Mouse (Mus musculus) yolk sac, embryonic 10.5 days (tissue): ENCODE data around the gene Mrpl23.

Experiments used
- DNase-seq: peaks from one replicate; pipeline ENCODE4 v3.0.0-alpha.2; 2017; ENCODE audit warnings: low spot score

Gene Mrpl23

DNA sequence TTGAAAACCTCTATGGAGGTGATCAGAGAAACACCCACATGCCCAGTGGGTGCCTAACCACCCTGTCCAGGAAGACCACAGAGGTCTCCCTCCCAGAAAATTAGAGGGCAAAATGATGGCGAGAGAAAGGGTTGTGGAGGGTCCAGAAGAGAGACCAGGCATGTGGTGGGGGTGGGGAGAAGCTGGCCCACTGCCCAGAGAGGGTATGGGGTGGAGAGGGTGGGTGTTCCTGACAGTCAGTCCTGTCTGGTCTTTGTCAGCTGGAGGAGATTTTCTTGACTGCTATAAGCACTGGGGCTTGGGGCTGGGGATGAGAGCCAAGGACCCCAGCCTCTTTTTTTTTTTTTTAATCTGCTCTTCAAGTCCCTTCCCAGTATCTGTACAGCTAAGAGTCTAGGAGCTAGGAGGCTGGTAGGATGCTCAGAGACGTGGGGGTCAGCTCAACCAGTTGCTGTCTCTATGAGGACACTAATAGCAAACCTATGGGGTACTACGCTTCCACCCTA is 41.7 kb downstream of the Mrpl23 start:
- DNase-seq: peak; percentile 69

DNA sequence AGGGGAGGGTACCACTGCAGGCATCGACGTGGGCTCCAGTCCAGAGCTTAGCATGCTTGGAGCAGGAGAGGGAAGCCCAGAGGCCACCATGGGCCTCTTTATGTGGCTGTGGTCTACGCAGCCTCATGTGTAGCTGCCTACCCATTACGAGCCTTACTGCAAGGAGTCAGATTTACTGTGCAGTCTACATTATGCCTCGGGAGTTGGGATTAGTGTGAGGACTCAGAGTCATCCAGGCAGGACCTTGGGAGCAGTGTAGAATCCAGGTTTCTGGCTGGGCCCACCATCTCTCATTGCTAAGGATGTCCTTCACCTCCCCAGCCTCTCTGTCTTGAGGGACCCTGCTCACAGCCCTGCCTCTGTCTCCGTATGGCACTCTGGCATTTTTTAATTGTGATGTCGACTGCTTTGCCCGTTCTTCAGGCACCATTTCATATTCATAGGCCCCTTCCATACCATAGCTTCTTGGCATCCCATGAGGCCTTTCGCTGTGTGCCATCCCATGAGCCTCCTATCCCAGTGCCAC is 42.4 kb downstream of the Mrpl23 start:
- DNase-seq: peak; percentile 86

- no peak for DNase-seq
Observed at GRCm38 (mm10) chr7:142575491-142575890, 43.0 kb downstream of the Mrpl23 start.

DNA sequence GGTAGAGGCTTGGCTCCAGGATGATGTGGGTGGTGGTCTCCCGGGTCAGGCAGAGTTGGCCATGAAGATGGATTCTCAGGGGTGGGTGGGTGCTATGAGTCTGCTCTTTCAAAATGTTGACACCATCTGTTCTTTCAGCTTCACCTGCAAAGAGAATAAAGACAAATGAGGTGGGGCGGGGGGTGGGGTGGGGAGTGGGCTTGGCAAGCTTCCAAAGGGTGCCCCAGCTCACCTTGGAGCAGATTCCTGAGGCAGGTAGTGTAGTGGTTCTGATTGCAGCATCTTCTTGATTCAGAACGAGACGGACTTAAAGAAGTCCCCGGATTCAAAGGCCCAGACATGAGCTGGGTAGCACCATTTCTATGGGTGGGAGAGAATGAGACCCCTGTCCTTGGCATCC is 43.5 kb downstream of the Mrpl23 start:
- DNase-seq: peak; percentile 66

DNA sequence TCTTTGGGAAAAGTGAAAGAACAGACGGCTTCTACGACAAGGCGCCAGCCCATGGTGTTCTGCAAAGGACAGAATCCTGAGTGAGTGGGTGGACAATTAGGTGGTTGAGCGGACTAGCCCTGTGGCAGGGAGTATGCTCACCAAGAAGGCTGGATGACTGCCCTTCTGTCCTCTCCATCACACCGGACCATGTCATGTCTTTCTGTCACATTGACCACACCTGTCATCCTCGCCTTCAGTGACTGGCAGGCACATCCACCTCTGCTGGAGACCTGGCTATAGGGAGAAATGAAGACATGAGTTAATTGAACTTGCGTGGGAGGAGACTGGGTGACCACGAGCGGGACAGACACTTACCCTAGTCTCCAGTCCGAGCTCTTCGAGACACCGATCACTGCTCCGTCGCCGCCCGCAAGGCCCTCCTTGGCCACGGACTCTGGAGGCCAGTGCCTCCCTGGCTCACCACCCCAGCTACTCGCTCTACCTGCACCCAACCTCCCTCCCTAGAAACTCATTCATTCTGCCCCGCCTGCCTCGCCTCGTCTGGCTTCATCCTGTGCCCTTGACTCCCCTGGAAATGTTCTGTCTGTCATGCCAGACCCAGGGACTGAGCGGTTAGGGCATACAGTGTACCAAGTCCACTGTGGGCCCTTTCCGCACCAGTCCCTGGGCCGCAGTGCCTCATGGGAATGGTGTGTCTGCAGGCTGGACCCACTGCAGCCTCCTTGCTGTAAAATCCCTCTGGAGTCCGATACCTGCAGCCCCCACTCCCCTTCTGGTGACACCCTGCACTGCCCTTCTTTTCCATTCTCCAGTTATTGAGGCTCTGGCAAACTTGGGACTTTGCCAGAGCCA is 44.2 kb downstream of the Mrpl23 start:
- DNase-seq: peak; percentile 41

DNA sequence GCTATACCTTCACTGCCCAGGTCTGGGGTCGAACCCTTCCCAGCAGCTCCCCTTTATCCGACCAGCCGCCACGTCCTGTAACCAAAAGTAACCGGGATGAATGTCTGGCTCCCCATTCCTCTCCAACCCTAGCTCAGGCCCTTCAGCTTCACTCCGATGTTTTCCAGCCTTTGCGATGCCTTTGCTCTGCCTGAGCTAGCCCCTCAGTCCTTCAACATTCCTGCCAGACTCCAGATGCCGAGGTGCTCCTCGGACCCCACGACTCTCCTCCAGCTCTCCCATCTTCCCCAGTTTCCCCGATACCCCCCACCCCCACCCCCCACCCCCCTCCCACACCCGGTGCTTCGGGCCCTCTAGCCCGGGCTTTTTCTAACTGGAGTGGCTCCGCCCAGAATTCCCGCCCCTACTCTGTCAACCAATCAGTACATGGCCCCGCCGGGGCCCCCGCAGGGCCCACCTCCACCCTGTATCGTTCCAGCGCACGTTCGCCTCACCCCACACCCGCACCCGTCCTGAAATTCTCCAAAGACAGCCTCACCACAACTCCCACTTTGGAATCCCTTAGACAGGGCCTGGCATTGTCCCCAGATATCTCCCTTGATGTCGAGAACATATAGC is 45.4 kb downstream of the Mrpl23 start:
- DNase-seq: peak; percentile 89

DNA sequence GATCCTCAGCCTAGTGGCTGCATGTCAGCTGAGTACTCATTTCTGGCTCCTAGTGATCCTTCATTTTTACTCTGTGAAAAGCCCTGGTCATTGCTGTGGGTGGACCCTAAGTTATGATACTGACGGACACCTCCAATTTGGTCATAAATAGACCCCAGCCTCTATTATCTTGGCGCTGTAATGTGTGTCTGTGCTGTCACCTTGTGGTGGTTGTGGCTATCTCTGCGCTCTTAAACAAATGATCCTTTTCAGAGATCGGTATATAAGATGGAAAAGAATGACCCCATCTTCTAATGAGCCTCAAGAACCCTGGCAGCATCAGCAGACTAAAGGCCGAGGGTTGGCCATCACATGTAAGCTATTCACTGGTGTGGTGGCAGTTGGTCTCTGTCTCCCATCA is 46.6 kb downstream of the Mrpl23 start:
- DNase-seq: no peak

GRCm38 (mm10) chr7:142580121-142580879 is 47.8 kb downstream of the Mrpl23 start:
- DNase-seq: peak; percentile 66

DNA sequence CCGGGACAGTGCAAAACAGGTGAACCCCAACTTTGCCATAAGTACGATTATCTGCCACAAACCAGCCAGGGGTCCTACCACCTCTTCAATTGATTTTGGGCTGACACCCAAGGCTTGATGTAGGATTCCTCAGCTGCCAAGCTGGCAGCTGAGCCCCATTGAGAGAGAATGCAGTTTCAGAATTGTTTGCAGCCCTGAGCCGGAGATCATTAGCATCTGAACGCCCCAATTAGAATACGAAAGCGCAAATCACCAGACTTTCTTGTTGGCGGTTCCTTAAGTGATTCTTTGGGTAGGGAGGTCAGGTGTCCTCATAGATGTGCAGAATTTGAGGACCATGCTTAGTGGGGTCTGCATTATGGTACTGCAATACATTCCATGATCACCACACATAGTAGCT is 48.7 kb downstream of the Mrpl23 start:
- no peak for DNase-seq

DNA sequence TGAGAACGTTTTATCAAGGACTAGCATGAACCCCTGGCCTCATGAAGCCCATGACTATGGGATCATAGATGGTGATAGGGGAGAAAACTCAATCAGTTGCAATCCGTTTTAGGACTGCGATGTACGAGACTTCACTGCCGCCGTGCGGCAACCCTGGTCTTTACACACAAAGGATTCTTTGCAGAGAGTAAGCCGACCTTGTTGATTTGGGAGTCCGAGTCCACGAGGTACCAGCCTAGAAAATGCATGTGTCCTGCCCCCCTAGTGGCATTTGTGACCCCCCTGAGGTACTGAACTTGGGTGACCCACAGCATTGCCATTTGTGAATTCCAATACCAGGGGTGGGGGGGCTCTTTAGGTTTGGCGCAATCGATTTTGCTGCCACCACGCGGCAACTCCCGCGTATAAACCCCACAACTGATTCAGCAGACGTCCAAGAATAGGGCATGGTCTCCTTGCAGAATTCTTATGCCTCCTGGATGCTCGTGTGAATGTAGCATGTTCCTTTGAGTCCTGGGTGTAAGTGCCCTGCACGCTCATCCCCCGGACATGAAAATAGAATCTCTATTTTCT is 49.3 kb downstream of the Mrpl23 start:
- peak; percentile 49 for DNase-seq

GRCm38 (mm10) chr7:142584882-142585281 is 52.4 kb downstream of the Mrpl23 start:
- no peak for DNase-seq

GRCm38 (mm10) chr7:142585890-142586289 is 53.4 kb downstream of the Mrpl23 start:
- no peak for DNase-seq

GRCm38 (mm10) chr7:142588282-142588941 is 55.9 kb downstream of the Mrpl23 start:
- DNase-seq: no peak
